Mouse (Mus musculus) Patski (cell line): Measurements from ENCODE around the gene Bcl2l2. TPM values are rescaled to one million over a fixed set of nuclear protein-coding genes. Genes with fewer than 3 reads are reported as not detected.
A peak's percentile ranks its signal among the peaks of the same experiment; 100 is the strongest.

Experiments used
- ATAC-seq: fragments of 100-300 bp; one replicate; pipeline ENCODE4 v1.8.0; 2021
- CTCF ChIA-PET: fragments of 350-600 bp; sonication (Branson Sonifier 250); formaldehyde crosslinking; loops from one replicate; lab custom pipeline; 2022; ENCODE audit warnings: inconsistent platforms; lab: Charles Lee
- POLR2A ChIA-PET: fragments of 350-600 bp; sonication (Branson Sonifier 250); formaldehyde crosslinking; loops from one replicate; lab custom pipeline; 2022; ENCODE audit warnings: antibody characterized with exemption, inconsistent platforms; lab: Charles Lee
- DNase-seq: peaks from one replicate; pipeline ENCODE4 v3.0.0-alpha.2; 2011; ENCODE audit warnings: low read depth, low spot score
- H3K27me3 ChIP-seq: fragments of 371-371 bp; one replicate; pipeline ENCODE4 v1.5.1; 2021
- CTCF ChIP-seq: fragments of 100-300 bp; IDR thresholded peaks from one replicate; pipeline ENCODE4 v1.5.1; 2021
- in situ Hi-C: fragments of 300-500 bp; cut with MboI; formaldehyde crosslinking; loops from 3 replicates; pipeline ENCODE4 v1.11.1; 2018; ENCODE audit warnings: low pct_unique_long_range_greater_than_20kb, mixed read lengths
- polyA plus RNA-seq: library from polyadenylated mRNA; unstranded; gene quantifications from one replicate; pipeline ENCODE4 v1.2.3, GENCODE M21; 2021

The Bcl2l2 gene
- polyA plus RNA-seq, 1 experiment from 2014 or later, result 37.7 TPM

GRCm38 (mm10) chr14:54866268-54866667 lies 16.9 kb upstream of the Bcl2l2 start:
- CTCF ChIA-PET, result interaction anchor here (1.1 to 1.3 kb wide), 2 partner anchors 13 to 149 kb away, joined by 3 read pairs; partner anchors contain the start of gene Ngdn

GRCm38 (mm10) chr14:54866936-54867335 lies 16.2 kb upstream of the Bcl2l2 start:
- DNase-seq (no peak), ATAC-seq (no peak)
- peak; percentile 62 for TF ChIP-seq CTCF
- CTCF ChIA-PET, result interaction anchor here (1.1 to 1.3 kb wide), 2 partner anchors 13 to 148 kb away, joined by 3 read pairs; partner anchors contain the start of gene Ngdn
- POLR2A ChIA-PET, result no interaction called here
- H3K27me3 ChIP-seq, result no peaks in the 10 kb centered on the region
- in situ Hi-C loops, result no loop called here

More at GRCm38 (mm10) chr14:54866268-54866667, 16.9 kb upstream of the Bcl2l2 start:
- POLR2A ChIA-PET, result no interaction called here
- no peaks in the 10 kb centered on the region for H3K27me3 ChIP-seq
- in situ Hi-C loops, result no loop called here
- DNase-seq, result no peak
- ATAC-seq, result no peak
- TF ChIP-seq CTCF, result no peak

GRCm38 (mm10) chr14:54868026-54868425 lies 15.2 kb upstream of the Bcl2l2 start:
- DNase-seq, result no peak
- in situ Hi-C loops, result no loop called here
- no peaks in the 10 kb centered on the region for H3K27me3 ChIP-seq
- ATAC-seq, result no peak
- ChIA-PET CTCF (no interaction called here), POLR2A (no interaction called here)
- TF ChIP-seq CTCF, result no peak

DNA sequence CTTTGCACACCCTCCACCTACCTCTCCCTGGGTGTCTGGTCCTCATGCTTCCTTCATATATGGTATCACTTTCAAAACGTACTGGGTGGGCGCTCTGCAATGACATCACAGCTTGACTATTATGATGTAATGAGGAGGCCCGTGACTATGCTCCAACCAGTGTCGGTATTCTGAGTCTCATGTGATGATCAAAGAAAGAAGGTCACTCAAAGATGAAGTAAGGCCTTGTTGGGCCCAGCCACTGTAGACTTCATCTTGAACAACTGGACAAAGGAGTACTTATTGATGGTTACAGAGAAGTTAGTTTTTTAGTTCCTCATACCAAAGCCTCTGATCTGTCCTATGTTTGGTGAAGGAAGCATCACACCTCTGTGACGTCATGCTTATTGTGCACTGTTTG lies 12.3 kb upstream of the Bcl2l2 start, which contains the start of gene Homez:
TSS of gene Homez (minus strand) at position 101 of the 400 bp plus-strand sequence.
- no peak for TF ChIP-seq CTCF
- CTCF ChIA-PET, result no interaction called here
- DNase-seq, result no peak
- POLR2A ChIA-PET, result no interaction called here
- ATAC-seq, result no peak
- in situ Hi-C loops, result no loop called here
- no peaks in the 10 kb centered on the region for H3K27me3 ChIP-seq

DNA sequence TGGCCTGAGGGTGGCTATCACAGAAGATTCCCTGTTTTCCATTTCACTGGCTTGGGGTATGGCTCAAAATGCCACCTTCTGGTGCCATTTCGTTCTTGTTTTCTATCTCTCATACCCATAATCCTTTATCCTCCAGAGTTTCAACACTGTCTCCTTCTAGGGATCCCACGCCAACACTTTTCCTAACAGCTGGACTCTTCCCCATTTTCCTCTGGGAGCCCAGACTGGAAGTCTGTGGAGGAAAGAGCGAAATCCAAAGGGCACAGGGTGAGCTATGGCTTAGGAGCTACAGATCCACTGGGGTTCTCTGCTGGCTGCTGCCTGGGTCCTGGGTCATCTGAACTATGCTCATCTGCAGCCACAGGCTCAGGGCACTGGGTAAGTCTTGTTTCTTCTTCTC lies 9.0 kb upstream of the Bcl2l2 start:
- ATAC-seq (no peak), DNase-seq (no peak)
- ChIA-PET POLR2A (interaction anchor here (1.4 kb wide), 1 partner anchor 11 kb away, joined by 3 read pairs; no protein-coding TSS in a partner anchor), CTCF (no interaction called here)
- TF ChIP-seq CTCF, result no peak
- in situ Hi-C loops, result no loop called here
- no peaks in the 10 kb centered on the region for H3K27me3 ChIP-seq

DNA sequence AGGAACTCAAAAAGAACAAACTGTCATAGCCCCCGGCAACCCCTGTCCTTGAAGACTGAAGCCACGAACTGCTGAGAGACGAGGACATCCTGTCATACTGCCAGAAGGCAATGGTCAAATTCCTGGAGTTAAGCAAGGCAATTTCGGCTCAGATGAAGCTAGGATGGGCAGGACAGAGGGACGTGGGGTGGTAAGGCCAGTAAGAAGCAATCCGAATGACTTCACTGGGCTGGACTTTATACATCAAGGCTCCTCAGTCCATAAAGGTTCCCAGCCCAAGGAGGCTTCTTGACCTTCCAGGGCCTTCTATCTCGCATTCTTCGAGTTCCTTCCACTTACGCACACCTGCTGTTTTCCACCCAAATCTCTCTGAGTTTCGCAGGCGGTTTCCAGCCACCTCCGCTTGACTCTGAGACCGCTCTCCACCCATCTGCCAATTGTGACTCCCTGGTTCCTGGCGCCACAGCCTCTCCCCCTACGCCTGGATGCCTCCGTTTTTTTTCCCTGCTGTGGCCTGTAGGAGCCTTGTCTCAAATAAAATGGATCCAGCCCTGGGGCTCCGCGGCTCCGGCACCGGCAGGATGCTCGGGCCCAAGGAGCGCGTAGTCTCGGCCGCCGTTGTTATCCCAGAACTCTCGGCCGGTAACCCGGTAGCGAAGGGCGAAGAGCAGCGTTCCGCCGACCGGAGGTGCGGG lies 7.2 kb upstream of the Bcl2l2 start:
- DNase-seq (no peak), ATAC-seq (peak; percentile 37)
- CTCF ChIA-PET, result no interaction called here
- no peak for TF ChIP-seq CTCF
- in situ Hi-C loops, result loop anchor here (25.0 kb wide), 1 partner anchor 711 kb away; the partner anchor contains the start of genes Emc9, Fitm1, Psme1 and Psme2
- H3K27me3 ChIP-seq, result no peaks in the 10 kb centered on the region
- POLR2A ChIA-PET, result interaction anchor here (0.8 to 1.3 kb wide), 3 partner anchors 13 to 130 kb away, joined by 3 to 5 read pairs (median 4); no protein-coding TSS in a partner anchor

GRCm38 (mm10) chr14:54876539-54877047 lies 6.6 kb upstream of the Bcl2l2 start:
- TF ChIP-seq CTCF, result no peak
- DNase-seq (no peak), ATAC-seq (peak; percentile 89)
- POLR2A ChIA-PET, result interaction anchor here (0.8 to 1.3 kb wide), 3 partner anchors 13 to 129 kb away, joined by 3 to 5 read pairs (median 4); no protein-coding TSS in a partner anchor
- CTCF ChIA-PET, result no interaction called here
- in situ Hi-C loops, result loop anchor here (25.0 kb wide), 1 partner anchor 711 kb away; the partner anchor contains the start of genes Emc9, Fitm1, Psme1 and Psme2
- no peaks in the 10 kb centered on the region for H3K27me3 ChIP-seq

- POLR2A ChIA-PET, result interaction anchor here (0.8 to 1.3 kb wide), 2 partner anchors 14 to 18 kb away, joined by 3 to 4 read pairs; no protein-coding TSS in a partner anchor
- CTCF ChIA-PET, result no interaction called here
- no peak for DNase-seq
- TF ChIP-seq CTCF, result no peak
- H3K27me3 ChIP-seq, result no peaks in the 10 kb centered on the region
- in situ Hi-C loops, result loop anchor here (25.0 kb wide), 1 partner anchor 710 kb away; the partner anchor contains the start of genes Emc9, Fitm1, Psme1 and Psme2
- peak; percentile 83 for ATAC-seq
Observed at GRCm38 (mm10) chr14:54877048-54877715, 6.0 kb upstream of the Bcl2l2 start, which contains the start of gene Ppp1r3e. TSS of gene Ppp1r3e (minus strand) at chr14:54877550.

- no peak for ATAC-seq
- in situ Hi-C loops, result loop anchor here (25.0 kb wide), 1 partner anchor 703 kb away; the partner anchor contains the start of genes Emc9, Fitm1, Psme1 and Psme2
- POLR2A ChIA-PET, result interaction anchor here (0.7 kb wide), 1 partner anchor 9 kb away, joined by 3 read pairs; no protein-coding TSS in a partner anchor
- no peaks in the 10 kb centered on the region for H3K27me3 ChIP-seq
- no peak for TF ChIP-seq CTCF
- CTCF ChIA-PET, result interaction anchor here (1.4 to 2.6 kb wide), 2 partner anchors 12 to 131 kb away, joined by 3 to 6 read pairs; partner anchors contain the start of gene Ngdn
- DNase-seq, result no peak
Observed at GRCm38 (mm10) chr14:54884022-54884712, 990 bp downstream of the Bcl2l2 start.
